Mouse (Mus musculus): ENCODE measurements around the gene Ifnz. TPM values are rescaled to one million over a fixed set of nuclear protein-coding genes. Genes with fewer than 3 reads are reported as not detected.
"Not testable (repeated sequence)": the region's sequence is repeated elsewhere in the genome, so short reads cannot be mapped to it uniquely, and the experiment has no call there.

The Ifnz gene
- not detected in 2 replicates for polyA plus RNA-seq (2012; rRNA removed)

GRCm38 (mm10) chr4:88781831-88782230, at the start of gene Ifnz:
Ifnz (plus strand) TSS chr4:88782131.
- H3K4me3 ChIP-seq (ENCODE audit: low read depth, low read length): peak within 1 kb of the TSS; percentile 45

GRCm38 (mm10) chr4:88738480-88738879, 43.5 kb upstream of the Ifnz start:
- Histone ChIP-seq H3K27me3 (ENCODE audit: control insufficient read depth, insufficient read depth, low read length) (no peaks in the 10 kb centered on the region), H3K36me3 (ENCODE audit: control insufficient read depth, insufficient read depth, low read length) (no peaks in the 10 kb centered on the region), H3K27ac (ENCODE audit: insufficient read depth, low read depth, low read length) (no peak overlapping the region), H3K4me1 (ENCODE audit: control insufficient read depth, insufficient read depth, insufficient read length, low read length) (no peaks in the 10 kb centered on the region), H3K4me3 (ENCODE audit: low read depth, low read length) (no peak overlapping the region)
- WGBS: 1% methylated on average over 2 of the region's 2 CpGs
- TF ChIP-seq POLR2A (IDR thresholded peaks at IDR 0.05; ENCODE audit: low read depth, low read length): no peak
- TF ChIP-seq CTCF (IDR thresholded peaks at IDR 0.05; ENCODE audit: extremely low read depth, insufficient read length, insufficient replicate concordance, low read depth, low read length): peak; percentile 94; the same call in 1 of the 2 replicates

More at GRCm38 (mm10) chr4:88781831-88782230, at the start of gene Ifnz:
- H3K27ac ChIP-seq (ENCODE audit: insufficient read depth, low read depth, low read length); H3K36me3 ChIP-seq (ENCODE audit: control insufficient read depth, insufficient read depth, low read length); H3K27me3 ChIP-seq (ENCODE audit: control insufficient read depth, insufficient read depth, low read length); H3K4me1 ChIP-seq (ENCODE audit: control insufficient read depth, insufficient read depth, insufficient read length, low read length): not testable (repeated sequence)
- 16% methylated on average over 5 of the region's 7 CpGs for WGBS

GRCm38 (mm10) chr4:88739036-88739435, 42.9 kb upstream of the Ifnz start:
- TF ChIP-seq CTCF (IDR thresholded peaks at IDR 0.05; ENCODE audit: extremely low read depth, insufficient read length, insufficient replicate concordance, low read depth, low read length) (no peak), POLR2A (IDR thresholded peaks at IDR 0.05; ENCODE audit: low read depth, low read length) (no peak)
- Histone ChIP-seq H3K4me1 (ENCODE audit: control insufficient read depth, insufficient read depth, insufficient read length, low read length) (no peaks in the 10 kb centered on the region), H3K27me3 (ENCODE audit: control insufficient read depth, insufficient read depth, low read length) (no peaks in the 10 kb centered on the region), H3K4me3 (ENCODE audit: low read depth, low read length) (no peak overlapping the region), H3K27ac (ENCODE audit: insufficient read depth, low read depth, low read length) (no peak overlapping the region), H3K36me3 (ENCODE audit: control insufficient read depth, insufficient read depth, low read length) (no peaks in the 10 kb centered on the region)
- 77% methylated on average over 6 of the region's 6 CpGs for WGBS

- no peaks in the 10 kb centered on the region for H3K36me3 ChIP-seq (ENCODE audit: control insufficient read depth, insufficient read depth, low read length)
- WGBS: 82% methylated on average over 4 of the region's 4 CpGs
- TF ChIP-seq CTCF (IDR thresholded peaks at IDR 0.05; ENCODE audit: extremely low read depth, insufficient read length, insufficient replicate concordance, low read depth, low read length) (no peak), POLR2A (IDR thresholded peaks at IDR 0.05; ENCODE audit: low read depth, low read length) (no peak)
These were observed 40.5 kb upstream of the Ifnz start for GRCm38 (mm10) chr4:88741426-88741825.

GRCm38 (mm10) chr4:88742771-88743371, 39.1 kb upstream of the Ifnz start:
- 67% methylated on average over 7 of the region's 7 CpGs for WGBS
- no peak overlapping the region for H3K4me3 ChIP-seq (ENCODE audit: low read depth, low read length)
- no peaks in the 10 kb centered on the region for H3K36me3 ChIP-seq (ENCODE audit: control insufficient read depth, insufficient read depth, low read length)
- TF ChIP-seq CTCF (IDR thresholded peaks at IDR 0.05; ENCODE audit: extremely low read depth, insufficient read length, insufficient replicate concordance, low read depth, low read length): no peak
- TF ChIP-seq POLR2A (IDR thresholded peaks at IDR 0.05; ENCODE audit: low read depth, low read length): no peak
- no peaks in the 10 kb centered on the region for H3K27me3 ChIP-seq (ENCODE audit: control insufficient read depth, insufficient read depth, low read length)
- H3K4me1 ChIP-seq (ENCODE audit: control insufficient read depth, insufficient read depth, insufficient read length, low read length): no peaks in the 10 kb centered on the region
- H3K27ac ChIP-seq (ENCODE audit: insufficient read depth, low read depth, low read length): no peak overlapping the region

More at GRCm38 (mm10) chr4:88741426-88741825, 40.5 kb upstream of the Ifnz start:
- Histone ChIP-seq H3K27ac (ENCODE audit: insufficient read depth, low read depth, low read length) (no peak overlapping the region), H3K27me3 (ENCODE audit: control insufficient read depth, insufficient read depth, low read length) (no peaks in the 10 kb centered on the region), H3K4me3 (ENCODE audit: low read depth, low read length) (no peak overlapping the region), H3K4me1 (ENCODE audit: control insufficient read depth, insufficient read depth, insufficient read length, low read length) (no peaks in the 10 kb centered on the region)

GRCm38 (mm10) chr4:88744207-88744606, 37.7 kb upstream of the Ifnz start:
- TF ChIP-seq CTCF (IDR thresholded peaks at IDR 0.05; ENCODE audit: extremely low read depth, insufficient read length, insufficient replicate concordance, low read depth, low read length) (no peak), POLR2A (IDR thresholded peaks at IDR 0.05; ENCODE audit: low read depth, low read length) (no peak)
- H3K27me3 ChIP-seq (ENCODE audit: control insufficient read depth, insufficient read depth, low read length): no peaks in the 10 kb centered on the region
- 63% methylated on average over 3 of the region's 3 CpGs for WGBS

GRCm38 (mm10) chr4:88749926-88750325, 32.0 kb upstream of the Ifnz start:
- H3K36me3 ChIP-seq (ENCODE audit: control insufficient read depth, insufficient read depth, low read length): no peaks in the 10 kb centered on the region
- whole genome bisulfite sequencing: 68% methylated on average over 6 of the region's 6 CpGs
- no peak overlapping the region for H3K4me3 ChIP-seq (ENCODE audit: low read depth, low read length)
- no peaks in the 10 kb centered on the region for H3K27me3 ChIP-seq (ENCODE audit: control insufficient read depth, insufficient read depth, low read length)
- no peak overlapping the region for H3K27ac ChIP-seq (ENCODE audit: insufficient read depth, low read depth, low read length)
- no peak for TF ChIP-seq CTCF (IDR thresholded peaks at IDR 0.05; ENCODE audit: extremely low read depth, insufficient read length, insufficient replicate concordance, low read depth, low read length)
- TF ChIP-seq POLR2A (IDR thresholded peaks at IDR 0.05; ENCODE audit: low read depth, low read length): no peak
- no peaks in the 10 kb centered on the region for H3K4me1 ChIP-seq (ENCODE audit: control insufficient read depth, insufficient read depth, insufficient read length, low read length)

More at GRCm38 (mm10) chr4:88744207-88744606, 37.7 kb upstream of the Ifnz start:
- Histone ChIP-seq H3K27ac (ENCODE audit: insufficient read depth, low read depth, low read length) (no peak overlapping the region), H3K4me1 (ENCODE audit: control insufficient read depth, insufficient read depth, insufficient read length, low read length) (no peaks in the 10 kb centered on the region), H3K4me3 (ENCODE audit: low read depth, low read length) (no peak overlapping the region), H3K36me3 (ENCODE audit: control insufficient read depth, insufficient read depth, low read length) (no peaks in the 10 kb centered on the region)

GRCm38 (mm10) chr4:88754818-88755340, 27.1 kb upstream of the Ifnz start, which contains the start of gene Gm13271:
Gm13271 (plus strand) TSS chr4:88754868.
- not testable (repeated sequence) for H3K36me3 ChIP-seq (ENCODE audit: control insufficient read depth, insufficient read depth, low read length); H3K27ac ChIP-seq (ENCODE audit: insufficient read depth, low read depth, low read length); H3K27me3 ChIP-seq (ENCODE audit: control insufficient read depth, insufficient read depth, low read length); H3K4me3 ChIP-seq (ENCODE audit: low read depth, low read length); H3K4me1 ChIP-seq (ENCODE audit: control insufficient read depth, insufficient read depth, insufficient read length, low read length)
- WGBS: 88% methylated on average over 15 of the region's 15 CpGs

- H3K27me3 ChIP-seq (ENCODE audit: control insufficient read depth, insufficient read depth, low read length); H3K36me3 ChIP-seq (ENCODE audit: control insufficient read depth, insufficient read depth, low read length); H3K4me1 ChIP-seq (ENCODE audit: control insufficient read depth, insufficient read depth, insufficient read length, low read length): not testable (repeated sequence)
- H3K27ac ChIP-seq (ENCODE audit: insufficient read depth, low read depth, low read length): peak overlapping the region; percentile 83
- 8% methylated on average over 29 of the region's 31 CpGs for WGBS
- peak overlapping the region; percentile 75 for H3K4me3 ChIP-seq (ENCODE audit: low read depth, low read length)
These were observed 25.1 kb upstream of the Ifnz start for GRCm38 (mm10) chr4:88756581-88757513.
